Mouse (Mus musculus) 3T3-L1 (cell line): ENCODE results near the gene Osbpl10.

Experiments used
- DNase-seq: peaks from one replicate; pipeline ENCODE4 v3.0.0-alpha.2; 2015; ENCODE audit warnings: low read depth, low spot score

Osbpl10 gene

DNA sequence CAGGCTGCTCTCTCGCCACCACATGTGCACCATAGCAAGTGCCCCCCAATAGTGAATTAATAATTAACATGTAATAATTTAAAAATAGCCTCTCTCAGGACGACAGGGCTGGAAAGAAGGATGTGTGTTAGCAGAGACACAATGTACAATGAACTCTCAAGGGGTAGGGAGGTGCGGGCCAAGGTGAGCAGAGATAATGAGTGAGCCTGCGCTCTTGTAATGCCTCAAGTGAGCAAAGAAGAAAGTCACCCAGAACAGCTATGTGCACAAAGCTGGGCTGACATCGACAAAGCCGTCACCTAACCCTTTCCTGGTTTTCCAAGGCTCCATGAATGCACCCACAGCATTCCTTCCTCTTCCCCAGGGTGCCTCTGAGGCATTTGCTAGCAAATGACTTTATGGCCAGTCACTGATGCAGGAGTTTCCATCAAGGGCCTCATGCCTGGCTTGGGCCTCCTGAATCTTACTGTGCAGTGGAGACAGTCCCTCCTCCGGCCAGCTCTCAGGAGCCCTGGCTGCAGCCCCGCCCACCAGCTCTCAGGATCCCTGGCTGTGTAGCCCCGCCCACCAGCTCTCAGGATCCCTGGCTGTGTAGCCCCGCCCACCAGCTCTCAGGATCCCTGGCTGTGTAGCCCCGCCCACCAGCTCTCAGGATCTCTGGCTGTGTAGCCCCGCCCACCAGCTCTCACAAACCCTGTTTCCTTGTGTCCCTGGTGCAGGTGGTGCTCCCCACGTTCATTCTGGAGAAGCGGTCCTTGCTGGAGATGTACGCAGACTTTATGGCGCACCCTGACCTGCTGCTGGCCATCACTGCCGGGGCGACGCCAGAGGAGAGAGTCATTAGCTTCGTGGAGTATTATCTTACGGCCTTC lies 237.7 kb downstream of the Osbpl10 start:
- DNase-seq = no peak

DNA sequence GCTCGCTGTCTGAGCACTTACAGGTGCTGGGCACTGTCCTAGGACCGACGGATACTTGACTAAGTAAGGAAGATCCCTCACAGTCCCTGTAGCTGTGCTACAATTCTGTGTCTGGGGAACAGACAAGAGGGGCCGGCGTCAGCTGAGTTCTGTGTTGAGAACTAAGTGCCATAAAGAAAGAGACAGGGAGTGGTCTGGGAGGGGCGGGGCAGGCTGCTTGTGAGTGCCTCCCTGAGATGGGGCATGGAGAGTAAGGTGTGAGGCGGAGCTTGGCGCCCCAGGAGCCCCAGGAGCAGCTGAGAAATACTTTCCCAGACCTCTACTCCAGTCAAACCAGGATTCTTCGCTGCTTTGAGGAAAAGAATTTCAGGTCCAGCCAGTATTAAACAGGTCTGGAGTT lies 239.6 kb downstream of the Osbpl10 start:
- DNase-seq = no peak

DNA sequence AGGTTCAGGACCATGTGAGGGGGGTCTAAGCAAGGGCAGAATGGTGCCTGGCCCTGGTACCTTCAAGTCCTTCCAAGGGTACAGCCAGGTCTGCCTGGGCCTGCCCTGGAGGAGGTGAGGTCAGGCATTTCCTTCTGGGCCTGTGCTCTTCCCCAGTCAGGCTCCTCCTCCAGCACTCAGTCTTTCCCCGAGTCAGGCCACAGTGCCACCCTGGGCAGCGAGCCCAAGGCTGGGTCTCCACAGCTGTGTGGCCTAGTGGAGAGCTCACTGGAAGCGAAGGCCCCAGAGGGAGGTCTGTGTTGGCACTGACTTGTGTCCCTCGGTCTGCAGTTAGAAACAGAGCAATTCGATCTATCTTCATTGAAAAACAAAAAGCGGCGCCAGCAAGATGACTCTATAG lies 242.1 kb downstream of the Osbpl10 start:
- no peak for DNase-seq

DNA sequence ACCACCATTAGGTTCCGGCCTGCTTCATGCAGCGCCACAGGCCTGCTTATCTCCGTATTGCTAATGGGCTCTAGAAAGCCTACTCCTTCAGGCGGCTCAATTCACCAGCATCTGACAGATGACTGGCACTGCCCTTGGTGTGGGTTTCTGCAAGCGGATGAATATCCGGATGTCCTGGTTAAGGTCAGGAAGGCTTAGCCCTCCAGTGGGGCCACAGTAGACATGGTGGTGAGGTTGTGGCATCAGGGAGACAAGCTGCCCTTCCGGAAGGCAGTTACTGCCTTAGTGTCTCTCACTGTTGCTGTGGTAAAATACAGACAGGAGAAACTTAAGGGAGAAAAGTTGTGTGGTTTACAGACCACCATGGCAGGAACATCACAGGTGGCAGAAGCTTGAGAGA lies 242.9 kb downstream of the Osbpl10 start:
- DNase-seq = no peak

DNA sequence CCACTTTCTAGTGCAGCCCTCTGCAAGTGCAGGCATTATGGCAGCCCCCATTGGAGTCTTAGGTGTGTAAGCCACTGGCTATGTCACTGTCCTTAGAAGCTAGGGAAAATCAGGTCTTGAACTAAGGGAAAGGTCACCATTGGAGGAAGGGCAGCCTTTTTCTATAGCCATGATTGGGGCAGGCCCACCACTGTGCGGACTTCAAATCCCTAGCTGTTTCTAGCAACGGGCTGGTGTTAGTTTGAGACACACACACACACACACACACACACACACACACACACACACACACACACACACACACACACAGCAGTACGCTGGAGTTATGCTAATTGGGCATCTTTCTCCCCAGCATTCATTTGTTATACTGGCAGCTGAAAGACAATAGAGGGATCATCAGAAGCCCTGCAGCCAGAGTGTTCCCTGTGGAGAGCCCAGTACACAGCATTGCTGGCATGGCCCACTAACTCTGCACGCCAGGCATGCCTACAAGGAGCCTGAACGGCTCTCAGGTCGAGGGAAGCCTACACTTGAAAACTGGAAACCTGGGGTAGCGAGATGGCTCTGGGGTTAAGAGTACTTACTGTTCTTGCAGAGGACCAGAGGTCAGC lies 246.5 kb downstream of the Osbpl10 start:
- DNase-seq = no peak

DNA sequence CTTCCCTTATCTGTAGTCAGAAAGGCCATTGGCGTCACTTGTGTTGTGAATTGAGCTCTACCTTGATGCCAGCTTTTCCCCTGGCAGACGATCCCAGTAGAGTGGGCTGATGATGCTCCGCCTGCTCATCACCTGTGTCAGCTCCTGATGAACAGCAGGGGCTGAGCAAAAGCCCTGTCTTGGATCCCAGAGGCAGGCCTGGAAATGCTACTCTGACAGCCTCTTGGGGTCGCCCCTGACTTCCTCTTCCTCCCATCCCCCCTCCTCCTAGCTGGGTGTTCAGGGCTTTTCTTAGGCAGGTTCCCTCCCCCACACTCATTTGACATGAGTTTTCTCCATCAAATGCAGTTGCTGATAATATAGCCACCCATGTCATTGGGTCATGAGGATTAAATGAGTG lies 250.8 kb downstream of the Osbpl10 start:
- DNase-seq = no peak

DNA sequence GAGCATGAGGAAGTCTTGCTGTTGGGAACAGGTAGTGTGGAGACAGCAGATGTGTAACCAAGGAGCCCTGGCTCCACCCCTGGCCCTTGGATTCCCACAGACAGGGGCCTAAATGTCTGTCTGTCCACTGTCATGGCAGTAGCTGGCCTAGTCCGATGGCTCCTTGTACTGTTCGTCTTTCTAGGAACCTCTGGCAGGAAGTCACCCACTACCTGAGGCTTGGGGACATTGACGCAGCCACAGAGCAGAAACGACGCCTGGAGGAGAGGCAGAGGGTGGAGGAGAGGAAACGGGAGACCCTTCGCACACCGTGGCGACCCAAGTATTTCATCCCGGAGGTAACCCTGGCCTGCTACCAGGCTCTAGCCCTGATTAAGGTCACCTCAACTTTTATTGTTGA lies 251.3 kb downstream of the Osbpl10 start:
- no peak for DNase-seq

DNA sequence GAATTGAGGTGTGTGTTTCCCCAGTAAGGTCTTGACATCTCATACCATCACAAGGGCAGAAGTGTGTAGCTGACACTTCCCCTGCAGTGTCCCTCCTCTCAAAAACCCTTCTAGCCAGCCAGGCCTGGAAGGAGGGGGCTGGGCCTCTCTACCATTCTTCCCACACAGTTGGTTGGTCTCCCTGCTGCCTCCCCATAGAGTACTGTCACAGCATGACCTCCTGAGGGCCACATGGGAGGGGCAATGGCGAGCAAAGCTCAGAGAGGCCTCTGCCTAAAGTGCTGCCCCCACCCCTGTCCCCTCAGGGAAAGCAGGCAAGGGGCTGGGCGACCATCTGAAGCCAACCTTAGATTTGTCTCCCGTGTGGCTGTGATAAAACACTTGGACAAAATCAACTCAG lies 251.8 kb downstream of the Osbpl10 start:
- DNase-seq = no peak

DNA sequence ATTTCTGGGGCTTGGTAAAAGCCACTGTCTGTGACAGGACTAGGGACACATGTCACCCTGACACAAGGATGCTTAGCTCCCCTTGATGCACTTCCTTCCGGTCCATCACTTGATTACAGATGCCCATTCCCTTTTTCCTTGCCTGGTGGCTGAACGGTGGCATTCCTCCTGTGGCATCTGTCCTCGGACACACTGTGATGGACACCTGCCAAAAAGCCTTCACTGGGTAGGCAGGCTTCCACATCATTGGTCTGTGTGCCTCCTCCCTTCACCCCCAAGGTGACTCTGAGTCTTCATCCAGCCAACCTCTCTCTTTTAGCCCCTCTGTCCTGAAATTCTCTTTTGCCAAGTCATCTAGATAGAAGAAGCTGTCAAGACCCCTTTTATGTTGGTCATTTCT lies 253.1 kb downstream of the Osbpl10 start:
- no peak for DNase-seq

DNA sequence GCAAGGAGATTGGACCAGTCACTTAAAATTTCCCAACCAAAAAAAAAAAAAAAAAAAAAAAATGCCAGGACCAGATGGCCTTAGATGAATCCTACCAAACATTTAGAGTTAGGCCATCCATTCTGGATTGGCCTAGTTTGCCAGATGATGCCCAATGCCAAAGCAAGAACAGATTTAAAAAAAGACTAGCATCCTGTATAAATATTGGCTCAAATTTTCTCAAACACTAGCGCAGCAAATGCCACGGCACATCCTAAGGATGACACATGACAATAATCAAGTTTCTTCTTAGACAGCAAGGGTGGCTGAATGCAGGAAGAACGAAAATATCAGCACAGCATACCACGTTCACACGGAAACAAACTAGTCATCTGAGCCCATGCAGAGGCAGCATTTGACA lies 255.4 kb downstream of the Osbpl10 start:
- DNase-seq = no peak

DNA sequence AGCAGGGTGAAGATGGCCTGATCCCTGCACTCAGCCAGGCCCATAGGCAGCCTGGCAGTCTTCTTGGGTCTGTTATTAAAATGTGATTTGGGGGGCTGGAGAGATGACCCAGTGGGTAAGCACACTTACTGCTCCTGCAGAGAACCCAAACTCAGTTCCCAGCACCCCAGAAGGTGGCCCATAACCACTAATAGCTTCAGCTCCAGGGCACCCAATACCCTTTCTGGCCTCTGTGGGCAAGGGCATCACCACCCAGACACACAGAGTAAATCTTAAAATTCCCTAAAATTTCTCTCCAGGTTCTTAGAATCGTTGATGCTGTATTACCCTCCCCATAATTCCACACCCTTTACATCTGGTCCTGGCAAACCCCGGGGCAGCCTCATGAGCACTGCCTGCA lies 256.2 kb downstream of the Osbpl10 start:
- no peak for DNase-seq

DNA sequence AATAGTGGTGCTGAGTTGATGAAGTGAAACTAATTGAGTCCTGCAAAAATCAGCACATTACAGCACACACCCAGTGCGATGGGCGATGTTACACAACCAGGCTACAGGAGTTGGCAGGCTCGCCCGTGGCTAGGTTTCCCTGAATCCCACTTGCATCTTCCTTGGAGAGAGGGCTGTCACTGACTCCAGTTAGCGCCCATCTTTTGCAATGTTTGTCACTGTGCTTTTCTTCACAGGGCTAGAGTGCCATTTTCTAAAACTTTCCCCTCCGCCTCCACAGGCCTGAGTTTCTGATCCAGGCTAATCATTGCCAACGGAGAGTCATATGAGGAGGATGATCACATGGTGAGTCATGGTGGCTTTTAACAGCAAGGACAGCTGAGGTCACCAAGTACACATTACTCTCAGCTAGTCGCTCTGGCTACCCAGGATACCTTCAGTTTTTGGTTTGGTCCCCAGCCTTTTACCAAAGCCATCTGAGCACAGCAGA lies 258.0 kb downstream of the Osbpl10 start:
- peak; percentile 86 for DNase-seq

DNA sequence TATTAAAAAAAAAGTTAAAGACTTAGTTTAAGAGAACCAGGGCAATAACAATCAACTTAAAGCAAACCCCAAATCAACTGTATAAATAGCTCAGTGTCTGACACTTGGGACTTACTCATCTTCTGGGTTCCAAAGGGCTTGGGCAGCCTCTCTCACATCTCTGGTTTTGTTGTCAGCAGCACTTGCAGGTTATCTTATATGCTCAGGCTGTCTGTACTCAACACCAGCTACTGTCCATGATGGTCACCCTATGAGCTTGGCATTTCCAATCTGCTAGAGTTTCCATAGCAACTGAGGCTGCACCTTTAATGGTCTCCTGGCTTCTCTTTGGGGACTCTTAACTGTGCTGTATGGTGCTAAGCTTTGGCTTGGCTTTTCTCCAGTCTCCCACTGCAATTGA lies 259.6 kb downstream of the Osbpl10 start:
- DNase-seq = no peak

DNA sequence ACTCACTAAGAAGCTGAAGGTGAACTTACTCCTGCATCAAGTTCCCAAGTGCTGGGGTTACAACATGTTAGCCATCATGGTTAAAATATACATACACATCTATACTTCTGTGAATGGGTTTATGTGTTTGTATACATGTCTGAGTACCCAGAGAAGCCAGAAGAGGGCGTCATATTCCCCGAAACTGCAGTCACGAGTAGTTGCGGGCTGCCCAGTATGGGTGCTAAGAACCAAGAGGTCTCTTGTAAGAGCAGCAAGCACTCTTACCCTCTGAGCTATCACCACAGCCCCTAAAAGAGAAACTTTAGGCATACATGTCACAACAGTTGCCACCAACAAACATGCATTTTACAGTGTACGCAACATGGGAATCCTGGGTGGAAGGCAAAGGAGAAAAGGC lies 261.5 kb downstream of the Osbpl10 start:
- DNase-seq = no peak

DNA sequence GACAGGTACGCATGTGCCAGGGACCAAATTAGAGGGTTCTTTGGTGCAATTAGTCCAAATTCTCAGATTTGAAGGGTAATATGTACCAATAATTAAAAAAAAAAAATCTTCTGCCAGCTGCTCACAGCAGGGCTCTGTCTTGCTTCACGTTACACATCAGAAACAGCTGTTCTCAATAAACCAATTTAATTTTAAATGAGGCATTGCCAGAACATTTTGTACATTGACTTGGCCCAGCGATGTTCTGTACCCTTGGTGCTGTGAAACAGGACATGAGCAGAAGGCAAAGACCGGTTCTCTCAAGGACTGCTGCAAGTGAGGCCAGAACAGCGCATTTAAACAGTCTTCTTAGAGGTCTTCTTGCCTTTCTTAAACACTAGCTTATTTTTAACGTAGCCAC lies 265.3 kb downstream of the Osbpl10 start:
- no peak for DNase-seq

DNA sequence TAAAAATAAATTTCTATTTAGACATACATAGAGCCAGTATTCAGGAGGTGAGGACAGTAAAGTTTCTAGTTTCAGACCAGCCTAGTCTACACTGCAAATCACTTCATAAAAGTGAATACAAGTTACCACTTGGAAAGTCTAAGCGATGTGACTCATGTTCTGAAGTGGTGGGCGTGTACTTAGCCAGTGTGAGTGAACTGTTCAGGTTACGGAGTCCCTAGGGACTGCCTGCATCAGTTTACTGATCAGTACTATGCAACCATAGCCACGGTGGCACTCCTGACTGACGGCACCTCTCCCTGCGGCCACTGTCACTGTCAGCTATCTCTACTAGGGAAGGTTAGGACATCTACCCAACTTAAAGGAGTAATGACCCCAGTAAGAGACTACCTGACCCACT lies 266.7 kb downstream of the Osbpl10 start:
- DNase-seq = peak; percentile 80

DNA sequence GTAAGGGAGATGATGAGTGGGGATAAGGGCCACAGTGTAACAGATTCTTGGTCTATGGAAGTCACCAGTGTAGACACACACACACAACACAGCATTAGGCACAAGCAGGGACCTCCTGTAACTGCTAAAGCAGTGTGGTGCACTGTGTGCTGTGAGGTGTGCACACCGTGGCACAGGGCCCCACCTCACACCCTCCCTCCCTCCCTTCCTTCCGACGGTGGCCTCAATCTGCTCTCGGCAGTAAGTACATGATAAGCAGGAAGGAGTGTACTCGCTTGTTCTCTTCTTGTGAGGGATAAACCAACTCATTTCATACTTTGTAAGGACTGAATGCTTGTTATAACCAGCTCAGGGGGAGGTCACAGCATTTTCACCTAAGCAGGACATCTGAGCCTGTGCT lies 270.8 kb downstream of the Osbpl10 start:
- no peak for DNase-seq

DNA sequence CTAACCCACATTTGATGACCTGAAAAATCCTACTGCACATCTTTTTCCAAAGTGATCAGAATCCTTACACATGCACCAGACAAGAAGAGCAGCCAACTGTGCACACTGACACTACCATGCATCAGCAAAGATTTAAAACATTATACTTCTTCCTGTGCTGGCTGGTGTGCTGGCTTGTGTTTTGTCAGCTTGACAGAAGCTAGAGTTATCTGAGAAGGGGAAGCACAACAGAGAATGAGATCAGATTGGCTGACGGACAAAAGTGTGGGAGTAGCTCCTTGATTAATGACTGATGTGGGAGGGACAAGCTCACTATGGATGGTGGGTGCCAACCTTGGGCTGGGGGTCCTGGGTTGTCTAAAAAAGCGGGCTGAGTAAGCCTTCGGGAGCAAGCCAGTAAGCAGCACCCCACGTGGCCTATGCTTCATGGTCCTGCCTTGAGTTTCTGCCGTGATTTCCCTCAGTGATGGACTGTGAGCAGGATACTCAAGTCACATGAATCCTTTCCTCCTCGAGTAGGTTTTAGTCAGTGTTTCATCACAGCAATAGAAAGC lies 279.4 kb downstream of the Osbpl10 start:
- no peak for DNase-seq

DNA sequence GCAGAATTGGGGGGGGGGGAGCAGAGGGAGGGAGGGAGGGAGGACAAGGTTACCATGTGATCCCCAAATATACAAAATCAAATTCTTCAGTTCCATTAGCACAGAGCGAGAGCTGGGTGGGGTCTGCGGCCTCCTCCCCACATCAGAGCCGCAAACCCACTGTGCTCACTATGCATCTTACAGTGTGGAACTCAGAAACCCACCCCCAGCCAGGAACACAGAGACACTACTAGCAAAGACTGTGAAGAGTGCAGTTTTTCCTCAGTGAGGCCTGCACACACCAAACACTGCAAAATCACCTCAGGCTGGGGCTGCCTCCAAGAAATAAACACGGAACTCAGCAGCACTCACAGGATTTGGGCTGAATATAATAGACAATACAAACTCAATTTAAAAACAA lies 281.5 kb downstream of the Osbpl10 start:
- no peak for DNase-seq

DNA sequence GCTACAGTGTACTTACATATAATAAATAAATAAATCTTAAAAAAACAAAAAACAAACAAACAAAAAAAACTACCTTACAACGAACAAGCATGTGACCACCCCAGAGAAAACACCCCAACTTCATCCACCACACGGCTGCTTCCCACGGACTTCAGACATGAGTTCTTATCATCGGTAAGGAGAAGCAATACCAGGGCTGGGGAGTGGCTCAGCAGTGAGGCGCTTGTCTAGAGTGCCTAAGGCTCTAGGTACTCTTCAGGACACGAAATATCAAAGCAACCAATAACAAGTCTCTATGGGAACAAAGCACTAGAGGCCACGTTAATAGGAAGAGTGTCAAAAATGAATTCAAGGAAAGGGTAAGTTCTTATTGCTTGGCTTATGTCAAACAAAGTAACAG lies 282.1 kb downstream of the Osbpl10 start:
- DNase-seq = no peak

DNA sequence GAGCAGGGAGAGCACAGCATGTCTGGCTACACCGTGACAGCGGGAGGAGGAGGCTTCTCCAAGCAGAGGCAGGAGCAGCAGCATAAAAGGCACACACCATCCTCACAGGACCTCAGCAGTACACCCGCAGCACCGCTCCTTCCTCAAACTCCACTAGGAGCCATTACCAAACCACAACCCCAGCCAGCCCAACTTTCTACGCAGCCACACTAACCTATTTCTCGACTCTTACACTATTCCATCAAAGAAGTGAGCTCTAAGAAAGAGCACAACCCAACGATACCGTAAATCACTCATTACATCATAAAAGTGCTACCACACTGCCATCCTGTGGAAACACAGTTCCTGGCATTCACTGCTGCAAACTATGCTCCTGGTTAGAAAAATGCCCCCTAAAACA lies 283.1 kb downstream of the Osbpl10 start:
- DNase-seq = peak; percentile 33

DNA sequence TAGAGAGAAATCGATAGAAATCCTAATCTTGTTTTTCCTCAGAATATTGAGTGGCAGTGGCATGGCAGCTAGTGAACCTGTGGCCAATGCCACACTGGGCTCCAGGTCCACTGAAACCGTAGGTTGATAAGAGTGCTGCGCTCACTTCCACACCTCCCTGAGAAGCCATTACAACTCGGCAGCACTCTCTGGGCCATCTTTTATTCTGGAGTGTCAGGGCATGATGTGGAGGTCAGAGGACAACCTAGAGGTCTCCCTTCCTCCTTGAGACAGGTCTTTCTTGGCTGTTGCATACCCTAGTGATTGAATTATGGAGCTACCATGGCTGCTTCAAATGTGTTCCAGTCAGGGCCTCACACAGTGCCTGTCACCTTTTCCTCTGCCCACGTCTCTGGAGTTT lies 283.5 kb downstream of the Osbpl10 start:
- no peak for DNase-seq

DNA sequence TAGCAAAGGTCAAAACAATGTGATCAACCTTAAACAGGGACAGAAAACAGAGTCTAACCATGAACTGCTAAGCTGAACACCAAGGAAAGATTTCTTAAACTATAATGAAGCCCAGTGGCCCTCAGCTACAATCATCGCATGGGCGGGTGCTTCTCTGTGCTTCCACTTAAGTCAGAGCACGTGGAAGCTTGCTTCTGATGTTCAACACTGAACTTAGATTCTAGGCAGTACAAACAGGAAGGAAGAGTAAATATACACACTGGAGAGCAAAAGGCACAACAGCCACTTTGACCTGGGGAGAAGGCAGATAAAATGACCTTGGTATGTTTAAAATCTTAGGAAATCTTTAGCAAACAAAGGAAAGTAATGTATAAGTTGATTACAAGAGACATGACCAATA lies 293.2 kb downstream of the Osbpl10 start:
- no peak for DNase-seq
